15 mouse cellular contexts compared by ENCODE assay signal in the genomic region with DNA sequence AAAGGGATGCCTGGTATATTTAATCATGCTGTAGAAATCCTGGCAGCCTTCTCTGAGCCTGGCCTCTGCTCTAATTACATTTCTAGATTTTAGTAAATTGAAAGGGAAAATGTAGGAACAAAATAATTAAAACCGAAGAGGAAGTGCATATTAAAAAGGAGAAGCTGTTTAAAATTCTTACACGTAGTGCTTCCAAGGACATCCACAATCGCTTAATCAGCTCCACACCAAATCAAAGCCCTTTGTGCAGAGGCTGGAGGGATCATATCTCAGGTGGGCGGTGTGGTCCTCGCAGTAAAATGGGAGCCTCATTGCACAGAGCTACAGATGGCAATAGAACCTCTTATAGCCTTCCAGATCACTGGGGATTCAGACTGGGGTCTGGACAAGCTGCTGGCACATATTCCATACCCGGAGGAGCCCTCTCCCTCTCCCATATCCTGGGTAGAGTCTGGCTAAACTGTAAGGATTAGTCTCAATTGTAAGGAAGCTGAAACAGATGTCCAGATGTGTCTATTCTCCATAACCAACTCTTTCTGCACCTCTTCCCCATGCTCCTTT. TPM values are rescaled to one million over a fixed set of nuclear protein-coding genes. Genes with fewer than 3 reads are reported as not detected.
DNase-seq lines count a peak whose midpoint lies in the region; ATAC-seq and TF ChIP-seq lines count a peak whose summit lies in the region.
"Had no signal": no experiment of that assay in that cellular context is flagged by ENCODE, and none has a peak within 500 bp of the region (broad histone marks: within the 10 kb centered on the region; RNA-seq: fewer than 3 reads in every experiment).

No protein-coding gene starts in this region.

- no peak for DNase-seq in forebrain, postnatal 0 days
- DNase-seq in lung, postnatal 25 days (ENCODE audit: low spot score) = no peak
- peak; percentile 36 for DNase-seq in brain, embryonic 14.5 days (ENCODE audit: low read depth)
- no peak for DNase-seq in embryo, embryonic 9.5 days (ENCODE audit: extremely low spot score)
- DNase-seq: cerebellum, adult 11-12 months; lung, postnatal 10 days; right cerebral cortex, postnatal 14 days had no signal

- no peak for ATAC-seq in forebrain, postnatal 0 days
- ATAC-seq in forebrain, embryonic 12.5 days (ENCODE audit: low FRiP score) = no peak
- no peak for ATAC-seq in lung, embryonic 15.5 days (ENCODE audit: borderline replicate concordance, extremely low read depth, low FRiP score, low TSS enrichment)
- no peak for ATAC-seq in midbrain, embryonic 16.5 days
- ATAC-seq: activated CD4-positive, CD25-positive, alpha-beta regulatory T cell, adult 4 months; intestine, embryonic 15.5 days; liver, embryonic 12.5 days had no signal

- no peaks in the 10 kb centered on the region for H3K27me3 ChIP-seq in forebrain, postnatal 0 days (ENCODE audit: insufficient read depth, low read length)
- peaks cover 16% of the 10 kb centered on the region for H3K27me3 ChIP-seq in forebrain, embryonic 12.5 days
- H3K27me3 ChIP-seq in lung, embryonic 15.5 days = no peaks in the 10 kb centered on the region
- H3K27me3 ChIP-seq in midbrain, embryonic 16.5 days (ENCODE audit: control insufficient read depth, insufficient read depth, low read depth, low read length) = no peaks in the 10 kb centered on the region
- H3K27me3 ChIP-seq: intestine, embryonic 15.5 days had no signal

- H3K9ac ChIP-seq in forebrain, postnatal 0 days = no peak overlapping the region
- H3K9ac ChIP-seq in forebrain, embryonic 12.5 days = no peak overlapping the region
- H3K9ac ChIP-seq in lung, embryonic 15.5 days = no peak overlapping the region
- H3K9ac ChIP-seq in midbrain, embryonic 16.5 days (ENCODE audit: low read depth, low read length) = no peak overlapping the region
- H3K9ac ChIP-seq: intestine, embryonic 15.5 days; liver, embryonic 12.5 days had no signal

- TF ChIP-seq POLR2A in brain, embryonic 14.5 days (IDR thresholded peaks at IDR 0.05; ENCODE audit: borderline replicate concordance, extremely low read depth, insufficient read depth, insufficient read length, poor library complexity, severe bottlenecking) = no peak

- TF ChIP-seq CTCF in forebrain, postnatal 0 days (IDR thresholded peaks at IDR 0.05; ENCODE audit: low read depth) = no peak
- TF ChIP-seq CTCF in brain, embryonic 14.5 days (IDR thresholded peaks at IDR 0.05; ENCODE audit: borderline replicate concordance, extremely low read depth, insufficient read depth, insufficient read length) = no peak

- peak overlapping the region; percentile 35; the same call in 1 of the 2 replicates for H3K27ac ChIP-seq in forebrain, postnatal 0 days (ENCODE audit: low read depth, low read length)
- H3K27ac ChIP-seq in forebrain, embryonic 12.5 days = no peak overlapping the region
- 0 out of 2 replicates have a peak overlapping the region, but pooled peaks have one; percentile 20 for H3K27ac ChIP-seq in lung, embryonic 15.5 days
- H3K27ac ChIP-seq in midbrain, embryonic 16.5 days (ENCODE audit: low read length) = peak overlapping the region; percentile 73
- H3K27ac ChIP-seq: intestine, embryonic 15.5 days; kidney, postnatal 0 days; liver, embryonic 12.5 days had no signal

- H3K9me3 ChIP-seq in forebrain, postnatal 0 days (ENCODE audit: low read length) = no peaks in the 10 kb centered on the region
- no peaks in the 10 kb centered on the region for H3K9me3 ChIP-seq in forebrain, embryonic 12.5 days
- H3K9me3 ChIP-seq in lung, embryonic 15.5 days = no peaks in the 10 kb centered on the region
- H3K9me3 ChIP-seq in midbrain, embryonic 16.5 days (replicated peaks; ENCODE audit: control insufficient read depth, low read length, poor library complexity, severe bottlenecking) = no peaks in the 10 kb centered on the region
- H3K9me3 ChIP-seq: G1E; intestine, embryonic 15.5 days; liver, embryonic 12.5 days had no signal

- 34% methylated on average over 6 of the region's 6 CpGs for WGBS in forebrain, postnatal 0 days
- WGBS in forebrain, embryonic 12.5 days = 64% methylated on average over 6 of the region's 6 CpGs
- WGBS in lung, embryonic 15.5 days = 68% methylated on average over 6 of the region's 6 CpGs
- 48% methylated on average over 6 of the region's 6 CpGs for WGBS in midbrain, embryonic 16.5 days

- no peak overlapping the region for H3K4me3 ChIP-seq in forebrain, postnatal 0 days (ENCODE audit: low read depth, low read length)
- no peak overlapping the region for H3K4me3 ChIP-seq in forebrain, embryonic 12.5 days (replicated peaks)
- H3K4me3 ChIP-seq in lung, embryonic 15.5 days = no peak overlapping the region
- no peak overlapping the region for H3K4me3 ChIP-seq in midbrain, embryonic 16.5 days (ENCODE audit: low read depth, low read length)
- H3K4me3 ChIP-seq: intestine, embryonic 15.5 days; liver, embryonic 12.5 days had no signal

- no peaks in the 10 kb centered on the region for H3K36me3 ChIP-seq in forebrain, postnatal 0 days (ENCODE audit: insufficient read depth)
- H3K36me3 ChIP-seq in forebrain, embryonic 12.5 days (replicated peaks) = no peaks in the 10 kb centered on the region
- no peaks in the 10 kb centered on the region for H3K36me3 ChIP-seq in lung, embryonic 15.5 days
- H3K36me3 ChIP-seq in midbrain, embryonic 16.5 days (ENCODE audit: control insufficient read depth, insufficient read depth, low read length) = no peaks in the 10 kb centered on the region
- H3K36me3 ChIP-seq: intestine, embryonic 15.5 days; liver, embryonic 12.5 days had no signal

- H3K4me1 ChIP-seq in forebrain, postnatal 0 days (ENCODE audit: insufficient read depth) = peaks cover 14% of the 10 kb centered on the region
- H3K4me1 ChIP-seq in forebrain, embryonic 12.5 days = peaks cover 11% of the 10 kb centered on the region
- H3K4me1 ChIP-seq in lung, embryonic 15.5 days = peaks cover 16% of the 10 kb centered on the region
- H3K4me1 ChIP-seq in midbrain, embryonic 16.5 days (ENCODE audit: control insufficient read depth, insufficient read depth, low read length) = peaks cover 16% of the 10 kb centered on the region

- no peak overlapping the region for H3K4me2 ChIP-seq in forebrain, postnatal 0 days (ENCODE audit: low read depth)
- no peak overlapping the region for H3K4me2 ChIP-seq in forebrain, embryonic 12.5 days
- no peak overlapping the region for H3K4me2 ChIP-seq in lung, embryonic 15.5 days
- H3K4me2 ChIP-seq in midbrain, embryonic 16.5 days (ENCODE audit: low read length) = no peak overlapping the region
- H3K4me2 ChIP-seq: intestine, embryonic 15.5 days; liver, embryonic 12.5 days had no signal

RNA-seq across cellular contexts. Expression of a gene that starts 2.3 kb away (rescaled TPM):
- total RNA-seq in forebrain, postnatal 0 days (2014; rRNA removed) = 59.2 and 70.1 TPM in 2 replicates
- polyA plus RNA-seq in forebrain, postnatal 0 days (2015; fragmentation: Nextera tagmentation; extraction: Ambion mirVana) = 88.7 and 213 TPM in 2 replicates
- polyA plus RNA-seq in forebrain, embryonic 12.5 days (2016; fragmentation: Nextera tagmentation; extraction: Ambion mirVana) = 193 and 211 TPM in 2 replicates
- 147 and 157 TPM in 2 replicates for polyA plus RNA-seq in lung, embryonic 15.5 days (2015; fragmentation: Nextera tagmentation; extraction: Ambion mirVana)
- 44.8 and 71.4 TPM in 2 replicates for polyA plus RNA-seq in brain, embryonic 14.5 days (2012; rRNA removed)
- 244 and 258 TPM in 2 replicates for polyA plus RNA-seq in midbrain, embryonic 16.5 days (2015; fragmentation: Nextera tagmentation; extraction: Ambion mirVana)

RNA-seq across cellular contexts. Expression of a gene that starts 27.0 kb away (rescaled TPM):
- total RNA-seq in forebrain, postnatal 0 days (2014; rRNA removed) = 103 and 109 TPM in 2 replicates
- polyA plus RNA-seq in forebrain, postnatal 0 days (2015; fragmentation: Nextera tagmentation; extraction: Ambion mirVana) = 160 and 179 TPM in 2 replicates
- 126 TPM in 2 replicates for polyA plus RNA-seq in forebrain, embryonic 12.5 days (2016; fragmentation: Nextera tagmentation; extraction: Ambion mirVana)
- 100 and 102 TPM in 2 replicates for polyA plus RNA-seq in lung, embryonic 15.5 days (2015; fragmentation: Nextera tagmentation; extraction: Ambion mirVana)
- polyA plus RNA-seq in brain, embryonic 14.5 days (2012; rRNA removed) = 116 and 157 TPM in 2 replicates
- polyA plus RNA-seq in midbrain, embryonic 16.5 days (2015; fragmentation: Nextera tagmentation; extraction: Ambion mirVana) = 144 and 157 TPM in 2 replicates
